8 mouse cellular contexts compared by ENCODE assay signal in the genomic region with DNA sequence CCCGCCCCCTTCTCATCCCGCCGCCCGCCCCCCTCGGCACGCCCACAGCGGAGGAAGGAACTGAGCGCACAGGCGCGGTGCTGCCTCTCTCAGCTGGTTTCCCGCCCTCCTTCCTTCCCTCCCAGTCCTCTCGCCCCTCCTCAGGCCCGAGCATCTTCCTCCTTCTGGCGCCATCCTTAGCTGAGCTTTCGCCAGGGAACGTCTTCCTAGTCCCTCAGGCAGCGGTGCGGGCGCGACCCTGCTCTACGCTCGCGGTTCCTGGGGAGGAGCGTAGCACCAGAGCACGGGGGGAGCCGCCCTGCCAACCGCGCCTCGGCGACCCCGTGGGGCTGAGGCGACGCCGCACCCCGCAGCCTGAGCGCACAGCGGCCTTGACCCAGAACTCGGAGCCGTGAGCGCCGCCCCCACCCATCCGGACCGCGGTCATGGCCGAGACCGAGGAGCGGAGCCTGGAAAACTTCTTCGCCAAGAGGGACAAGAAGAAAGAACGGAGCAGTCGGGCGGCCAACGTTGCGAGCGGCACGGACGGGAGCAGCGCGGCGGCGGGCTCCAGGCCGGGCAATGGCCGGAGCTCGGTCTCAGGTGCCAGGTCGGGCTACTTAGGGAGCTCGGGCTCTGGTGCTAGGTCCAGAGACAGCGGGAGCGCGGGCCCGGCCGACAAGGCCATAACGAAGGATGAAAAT. TPM values are rescaled to one million over a fixed set of nuclear protein-coding genes. Genes with fewer than 3 reads are reported as not detected.
DNase-seq lines count a peak whose midpoint lies in the region; ATAC-seq and TF ChIP-seq lines count a peak whose summit lies in the region.
"Not testable (repeated sequence)": the region's sequence is repeated elsewhere in the genome, so short reads cannot be mapped to it uniquely, and the experiment has no call there.

No protein-coding gene starts in this region.

- not testable (repeated sequence) for H3K9ac ChIP-seq in embryonic facial prominence, embryonic 11.5 days (replicated peaks; ENCODE audit: low read length); hindbrain, embryonic 13.5 days; limb, embryonic 11.5 days (ENCODE audit: low read length); lung, embryonic 16.5 days (ENCODE audit: low read length); stomach, postnatal 0 days (ENCODE audit: low read length)

- not testable (repeated sequence) for TF ChIP-seq EP300 in stomach, postnatal 0 days (optimal IDR thresholded peaks at IDR 0.05)

- 68% methylated on average over 67 of the region's 71 CpGs for whole genome bisulfite sequencing in embryonic facial prominence, embryonic 11.5 days
- WGBS in hindbrain, embryonic 13.5 days: 66% methylated on average over 69 of the region's 71 CpGs
- WGBS in limb, embryonic 11.5 days: 66% methylated on average over 56 of the region's 71 CpGs
- 57% methylated on average over 65 of the region's 71 CpGs for WGBS in lung, embryonic 16.5 days
- 65% methylated on average over 58 of the region's 71 CpGs for WGBS in stomach, postnatal 0 days

- H3K4me2 ChIP-seq in embryonic facial prominence, embryonic 11.5 days (ENCODE audit: low read depth, low read length); hindbrain, embryonic 13.5 days; limb, embryonic 11.5 days (ENCODE audit: low read depth, severe bottlenecking); lung, embryonic 16.5 days (ENCODE audit: low read depth, low read length); stomach, postnatal 0 days (replicated peaks; ENCODE audit: low read depth): not testable (repeated sequence)

- H3K27me3 ChIP-seq in embryonic facial prominence, embryonic 11.5 days (ENCODE audit: control insufficient read depth, insufficient read depth, low read length); hindbrain, embryonic 13.5 days; limb, embryonic 11.5 days (ENCODE audit: control insufficient read depth, insufficient read depth, low read length); lung, embryonic 16.5 days (ENCODE audit: control insufficient read depth, insufficient read depth, low read depth, low read length); stomach, postnatal 0 days (ENCODE audit: control insufficient read depth, insufficient read depth, low read length): not testable (repeated sequence)

- not testable (repeated sequence) for H3K36me3 ChIP-seq in embryonic facial prominence, embryonic 11.5 days (replicated peaks; ENCODE audit: control insufficient read depth, insufficient read depth, low read depth, low read length); hindbrain, embryonic 13.5 days; limb, embryonic 11.5 days (ENCODE audit: control insufficient read depth, insufficient read depth, low read length); lung, embryonic 16.5 days (ENCODE audit: control insufficient read depth, insufficient read depth, low read length); stomach, postnatal 0 days (ENCODE audit: control insufficient read depth, insufficient read depth, low read length)

- not testable (repeated sequence) for H3K4me3 ChIP-seq in embryonic facial prominence, embryonic 11.5 days (ENCODE audit: low read depth, low read length); hindbrain, embryonic 13.5 days; limb, embryonic 11.5 days (ENCODE audit: low read depth, low read length); lung, embryonic 16.5 days (ENCODE audit: low read length); stomach, postnatal 0 days (ENCODE audit: low read depth, low read length)

- ATAC-seq in embryonic facial prominence, embryonic 11.5 days (replicated peaks; ENCODE audit: insufficient number of reproducible peaks, low FRiP score, low TSS enrichment, low read depth): peak; percentile 82; the same call in 1 of the 2 replicates
- peak; percentile 41 for ATAC-seq in granulocyte monocyte progenitor cell, adult 5-6 weeks (replicated peaks; ENCODE audit: poor library complexity, severe bottlenecking)
- ATAC-seq in hindbrain, embryonic 13.5 days (ENCODE audit: low FRiP score): peak; percentile 69
- peak; percentile 56 for ATAC-seq in limb, embryonic 11.5 days (ENCODE audit: insufficient number of reproducible peaks, low FRiP score, low TSS enrichment, low read depth)
- peak; percentile 52; the same call in 1 of the 2 replicates for ATAC-seq in lung, embryonic 16.5 days (ENCODE audit: low read depth)
- ATAC-seq in monocyte, adult 5-6 weeks (replicated peaks; ENCODE audit: insufficient number of reproducible peaks, low FRiP score, low TSS enrichment, poor library complexity, severe bottlenecking): peak; percentile 65
- ATAC-seq in stomach, postnatal 0 days (ENCODE audit: low FRiP score, low TSS enrichment): peak; percentile 83

- peak; percentile 8 for DNase-seq in CD4-positive, CD25-positive, alpha-beta regulatory T cell, adult 2 months (ENCODE audit: low read depth, low spot score)
- not testable (repeated sequence) for DNase-seq in embryonic facial prominence, embryonic 11.5 days (ENCODE audit: low spot score)
- peak; percentile 20 for DNase-seq in limb, embryonic 11.5 days (ENCODE audit: low spot score)
- DNase-seq in stomach, postnatal 0 days (ENCODE audit: low spot score): peak; percentile 12

- H3K27ac ChIP-seq in embryonic facial prominence, embryonic 11.5 days (replicated peaks; ENCODE audit: low read depth, low read length); hindbrain, embryonic 13.5 days; limb, embryonic 11.5 days (replicated peaks; ENCODE audit: low read depth, low read length); lung, embryonic 16.5 days (ENCODE audit: low read length); stomach, postnatal 0 days (replicated peaks): not testable (repeated sequence)

- TF ChIP-seq CTCF in stomach, postnatal 0 days (IDR thresholded peaks at IDR 0.05; ENCODE audit: low read depth): not testable (repeated sequence)

- not testable (repeated sequence) for H3K4me1 ChIP-seq in embryonic facial prominence, embryonic 11.5 days (ENCODE audit: control insufficient read depth, insufficient read depth, low read length); hindbrain, embryonic 13.5 days (replicated peaks); limb, embryonic 11.5 days (ENCODE audit: control insufficient read depth, insufficient read depth, low read length); lung, embryonic 16.5 days (replicated peaks; ENCODE audit: control insufficient read depth, insufficient read depth, low read length); stomach, postnatal 0 days (replicated peaks; ENCODE audit: control insufficient read depth, insufficient read depth)

- not testable (repeated sequence) for H3K9me3 ChIP-seq in embryonic facial prominence, embryonic 11.5 days (replicated peaks; ENCODE audit: control insufficient read depth, low read length); hindbrain, embryonic 13.5 days; limb, embryonic 11.5 days (ENCODE audit: control insufficient read depth, low read length); lung, embryonic 16.5 days (ENCODE audit: control insufficient read depth, low read length); stomach, postnatal 0 days (ENCODE audit: control insufficient read depth, low read length)

RNA-seq across cellular contexts. Expression of a gene that starts 55.6 kb away (rescaled TPM):
- 10.4 and 12.6 TPM in 2 replicates for polyA plus RNA-seq in embryonic facial prominence, embryonic 11.5 days (2014; fragmentation: Nextera tagmentation; extraction: Ambion mirVana)
- 36.1 and 54.3 TPM in 2 replicates for total RNA-seq in granulocyte monocyte progenitor cell, adult 5-6 weeks (2014; fragmentation: Nextera tagmentation)
- 35.1 and 50.5 TPM in 2 replicates for total RNA-seq in granulocyte monocyte progenitor cell, adult 5-6 weeks (2017)
- 5.6 and 6.0 TPM in 2 replicates for polyA plus RNA-seq in hindbrain, embryonic 13.5 days (2015; fragmentation: Nextera tagmentation; extraction: Ambion mirVana)
- 10.8 and 12.3 TPM in 2 replicates for polyA plus RNA-seq in limb, embryonic 11.5 days (2014; fragmentation: Nextera tagmentation; extraction: Ambion mirVana)
- 2.9 and 3.8 TPM in 2 replicates for polyA plus RNA-seq in lung, embryonic 16.5 days (2015; fragmentation: Nextera tagmentation; extraction: Ambion mirVana)
- total RNA-seq in monocyte, adult 5-6 weeks (2017): 25.2 to 34.9 TPM (median 30.3 TPM) in 3 replicates
- polyA plus RNA-seq in stomach, postnatal 0 days (2015; fragmentation: Nextera tagmentation; extraction: Ambion mirVana): 3.9 and 4.3 TPM in 2 replicates
